Mouse (Mus musculus) G1E (cell line): ENCODE measurements at regions not wholly inside any gene's neighbourhood (a gene's known extent, or its start where the extent isn't known, plus 50 kb on each side); places are given as distances from the start of the nearest gene placed in this dataset.

Experiments
- CTCF ChIP-seq: IDR thresholded peaks from 2 replicates; pipeline ENCODE4 v1.5.1; 2012; ENCODE audit warnings: low read depth, low read length, inconsistent platforms, mixed read lengths
- GATA1 ChIP-seq: IDR thresholded peaks from 2 replicates; pipeline ENCODE4 v1.6.1; 2012; ENCODE audit warnings: borderline replicate concordance, low read length, inconsistent platforms, mixed read lengths
- POLR2AphosphoS5 ChIP-seq: IDR thresholded peaks from 2 replicates; pipeline ENCODE4 v1.6.1; 2012; ENCODE audit warnings: low read depth, low read length, inconsistent platforms; ENCODE audit not compliant: insufficient replicate concordance
- TAL1 ChIP-seq: conservative IDR thresholded peaks from 2 replicates; pipeline ENCODE4 v1.6.1; 2012; ENCODE audit warnings: low read depth, low read length, inconsistent platforms, mixed read lengths

DNA sequence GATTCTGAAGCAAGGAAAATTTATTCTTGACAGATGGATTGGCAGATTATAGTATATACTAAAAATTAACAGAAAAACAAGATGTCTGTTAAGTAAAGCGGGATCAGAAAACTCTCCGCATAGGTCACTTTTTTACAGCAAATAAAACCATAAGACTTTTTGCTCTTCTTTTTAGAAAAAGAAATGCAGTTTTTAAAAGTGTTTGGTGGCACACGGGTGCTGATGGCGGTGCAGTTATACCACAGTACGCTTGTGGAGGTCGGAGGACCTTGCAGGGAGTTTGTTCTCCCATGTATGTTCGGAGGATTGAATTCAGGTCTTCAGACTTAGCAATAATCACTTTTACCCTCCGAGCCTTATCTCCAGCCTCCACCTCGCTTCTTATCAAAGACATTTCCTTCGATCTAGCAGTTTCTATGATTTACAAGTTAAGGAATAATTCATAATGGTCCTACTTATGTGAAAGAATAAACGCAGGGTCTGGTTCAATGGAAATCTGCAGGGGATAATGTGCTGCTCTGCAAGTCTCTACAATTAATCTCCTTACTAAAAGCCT is 65.9 kb upstream of the Chd2 start:
- TF ChIP-seq POLR2AphosphoS5 (no peak), CTCF (no peak), GATA1 (no peak), TAL1 (no peak)
